Mouse (Mus musculus) heart, postnatal 0 days (tissue): ENCODE data around the gene Topbp1. TPM values are rescaled to one million over a fixed set of nuclear protein-coding genes. Genes with fewer than 3 reads are reported as not detected.

Source experiments
- ATAC-seq: fragments of 200-750 bp; cut with Nextera tagmentation; 2 replicates; pipeline ENCODE4 v1.8.0; 2017; ENCODE audit warnings: low read depth, moderate number of reproducible peaks, moderate library complexity; ENCODE audit not compliant: insufficient read depth
- DNase-seq: peaks from one replicate; pipeline ENCODE4 v3.0.0-alpha.2; 2016; ENCODE audit warnings: low spot score
- H3K27ac ChIP-seq: fragments of 300-500 bp; sonication (generic); 2 replicates; pipeline ENCODE4 v1.5.1; 2014; ENCODE audit warnings: low read depth, mild to moderate bottlenecking
- H3K27me3 ChIP-seq: fragments of 300-500 bp; sonication (generic); 2 replicates; pipeline ENCODE4 v1.6.1; 2014; ENCODE audit warnings: low read length, mixed read lengths; ENCODE audit not compliant: control insufficient read depth, insufficient read depth
- H3K36me3 ChIP-seq: fragments of 300-500 bp; sonication (generic); replicated peaks from 2 replicates; pipeline ENCODE4 v1.6.1; 2014; ENCODE audit warnings: low read length, mixed read lengths; ENCODE audit not compliant: control insufficient read depth, insufficient read depth
- H3K4me1 ChIP-seq: fragments of 300-500 bp; sonication (generic); 2 replicates; pipeline ENCODE4 v1.6.1; 2014; ENCODE audit warnings: antibody characterized with exemption; ENCODE audit not compliant: control insufficient read depth, insufficient read depth
- H3K4me2 ChIP-seq: fragments of 300-500 bp; sonication (generic); 2 replicates; pipeline ENCODE4 v1.6.1; 2014; ENCODE audit warnings: low read depth, mild to moderate bottlenecking, low read length, moderate library complexity
- H3K4me3 ChIP-seq: fragments of 300-500 bp; sonication (generic); 2 replicates; pipeline ENCODE4 v1.5.1; 2014; ENCODE audit warnings: low read depth, low read length
- H3K9ac ChIP-seq: fragments of 300-500 bp; sonication (generic); replicated peaks from 2 replicates; pipeline ENCODE4 v1.6.1; 2014; ENCODE audit warnings: low read depth, low read length, mixed read lengths
- H3K9me3 ChIP-seq: fragments of 300-500 bp; sonication (generic); replicated peaks from 2 replicates; pipeline ENCODE4 v1.6.1; 2016; ENCODE audit warnings: low read length; ENCODE audit not compliant: control insufficient read depth
- CTCF ChIP-seq: IDR thresholded peaks from 2 replicates; pipeline ENCODE4 v1.5.1; 2016; ENCODE audit warnings: antibody characterized with exemption, control low read depth, low read depth
- EP300 ChIP-seq: IDR thresholded peaks from 2 replicates; pipeline ENCODE4 v1.6.1; 2016; ENCODE audit warnings: antibody characterized with exemption, low read depth
- WGBS: fragments of 180-500 bp; shearing (Covaris S2); extraction: QIAGEN DNeasy Blood & Tissue Kit; methylation state at CpG from one replicate; pipeline ENCODE4 v1.1.7; 2014; 5-methylcytosine and 5-hydroxymethylcytosine counted together
- polyA plus RNA-seq: library from polyadenylated mRNA; unstranded; fragments of >200 nt; fragmentation: Nextera tagmentation; extraction: Ambion mirVana; gene quantifications from 2 replicates; pipeline ENCODE4 v1.2.1, GENCODE M21; 2015
- total RNA-seq: library from RNA; depleted of rRNA; stranded (reverse); fragments of >200 nt; gene quantifications from 2 replicates; pipeline ENCODE4 v1.2.3, GENCODE M21; 2014; ENCODE audit warnings: low replicate concordance

The Topbp1 gene
- total and polyA plus RNA-seq, 2 experiments from 2014 or later, result 14.2 to 33.9 TPM

DNA sequence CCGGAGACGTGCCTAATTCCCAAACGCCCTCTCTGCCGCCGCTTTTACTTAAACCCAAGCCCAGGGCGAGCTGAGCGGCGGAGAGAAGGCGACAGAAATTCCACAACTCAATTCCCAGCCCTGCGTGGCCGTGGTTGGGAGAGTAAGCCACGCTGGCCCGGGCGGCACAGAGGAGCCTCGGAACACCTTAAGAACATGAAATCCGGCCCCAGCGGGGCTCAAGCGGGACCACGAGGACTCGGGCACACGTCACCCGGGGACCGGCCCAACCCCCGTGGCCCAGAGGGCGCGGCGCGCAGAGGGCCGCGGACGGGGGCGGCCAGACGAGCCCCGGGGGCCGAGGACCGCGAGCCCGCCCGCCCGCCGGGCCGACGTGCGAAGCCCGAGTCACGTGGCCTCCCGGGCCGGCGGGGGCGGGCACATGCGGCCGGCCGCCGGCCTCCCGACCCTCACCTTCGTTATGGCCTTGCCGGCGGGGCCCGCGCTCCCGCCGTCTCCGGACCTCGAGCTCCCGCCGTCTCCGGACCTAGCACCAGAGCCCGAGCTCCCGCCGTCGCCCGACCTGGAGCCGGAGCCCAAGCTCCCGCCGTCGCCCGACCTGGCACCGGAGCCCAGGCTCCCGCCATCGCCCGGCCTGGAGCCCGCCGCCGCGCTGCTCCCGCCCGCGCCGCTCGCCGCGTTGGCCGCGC lies 59.7 kb downstream of the Topbp1 start:
- under 1% methylated on average over 67 of the region's 94 CpGs for WGBS
- peaks cover 26% of the 10 kb centered on the region for H3K36me3 ChIP-seq
- no peaks in the 10 kb centered on the region for H3K27me3 ChIP-seq
- DNase-seq (peak; percentile 55), ATAC-seq (peak; percentile 24)
- TF ChIP-seq EP300, result no peak
- no peak for TF ChIP-seq CTCF
- peak overlapping the region; percentile 76 for H3K4me2 ChIP-seq
- H3K27ac ChIP-seq, result peak overlapping the region; percentile 99
- peak overlapping the region; percentile 91 for H3K9ac ChIP-seq
- H3K9me3 ChIP-seq, result no peaks in the 10 kb centered on the region
- peaks cover 30% of the 10 kb centered on the region for H3K4me1 ChIP-seq
- H3K4me3 ChIP-seq, result peak overlapping the region; percentile 74

DNA sequence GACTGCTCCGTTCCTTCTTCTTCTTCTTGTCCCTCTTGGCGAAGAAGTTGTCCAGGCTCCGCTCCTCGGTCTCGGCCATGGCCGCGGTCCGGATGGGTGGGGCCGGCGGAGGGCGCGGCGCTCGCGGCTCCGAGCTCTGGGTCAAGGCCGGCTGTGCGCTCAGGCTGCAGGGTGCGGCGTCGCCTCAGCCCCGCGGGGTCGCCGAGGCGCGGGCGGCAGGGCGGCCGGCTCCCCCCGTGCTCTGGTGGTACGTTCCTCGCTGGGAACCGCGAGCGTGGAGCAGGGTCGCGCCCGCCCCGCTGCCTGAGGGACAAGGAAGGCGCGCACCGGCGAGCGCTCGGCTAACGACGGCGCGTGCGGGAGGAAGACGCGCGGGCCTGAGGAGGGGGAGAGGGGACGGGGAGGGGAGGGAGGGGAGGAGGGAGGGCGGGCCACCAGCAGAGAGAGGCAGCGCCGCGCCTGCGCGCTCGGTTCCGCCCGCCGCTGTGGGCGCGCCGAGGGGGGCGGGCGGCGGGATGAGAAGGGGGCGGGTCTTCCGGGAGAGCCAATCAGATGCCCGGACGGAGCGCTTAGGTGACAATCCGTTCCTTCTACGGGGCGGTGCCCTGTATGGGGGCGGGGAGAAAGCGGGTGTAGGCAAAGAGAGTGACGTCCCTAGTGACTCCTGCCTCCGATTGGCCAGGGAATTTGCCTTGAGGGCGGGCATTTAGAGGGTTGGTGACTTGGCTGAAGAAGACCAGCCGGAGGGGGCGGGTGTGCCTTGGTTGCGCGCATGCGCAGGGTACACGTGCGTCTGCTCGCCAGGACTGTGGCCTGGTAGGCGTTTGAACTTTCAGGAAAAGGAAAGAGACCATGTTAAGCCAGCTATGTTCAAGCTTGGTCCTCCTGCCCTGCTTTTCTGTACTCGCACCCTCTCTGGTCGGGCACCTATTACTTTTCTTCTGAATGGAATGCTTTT lies 60.6 kb downstream of the Topbp1 start, which contains the start of gene Cdv3:
Cdv3 (minus strand) TSS at position 551 of the 958 bp plus-strand sequence.
- Histone ChIP-seq H3K4me3 (peak within 1 kb of the TSS; percentile 74), H3K36me3 (peaks cover 19% of the 10 kb centered on the region; the same call in 1 of the 2 replicates), H3K4me2 (peak within 1 kb of the TSS; percentile 76), H3K9ac (peak within 1 kb of the TSS; percentile 91), H3K27ac (peak within 1 kb of the TSS; percentile 99), H3K9me3 (no peaks in the 10 kb centered on the region), H3K4me1 (peaks cover 34% of the 10 kb centered on the region), H3K27me3 (no peaks in the 10 kb centered on the region)
- TF ChIP-seq EP300 (no peak), CTCF (no peak)
- 2% methylated on average over 89 of the region's 95 CpGs for WGBS
- peak; percentile 100 for DNase-seq
- peak; percentile 95 for ATAC-seq

DNA sequence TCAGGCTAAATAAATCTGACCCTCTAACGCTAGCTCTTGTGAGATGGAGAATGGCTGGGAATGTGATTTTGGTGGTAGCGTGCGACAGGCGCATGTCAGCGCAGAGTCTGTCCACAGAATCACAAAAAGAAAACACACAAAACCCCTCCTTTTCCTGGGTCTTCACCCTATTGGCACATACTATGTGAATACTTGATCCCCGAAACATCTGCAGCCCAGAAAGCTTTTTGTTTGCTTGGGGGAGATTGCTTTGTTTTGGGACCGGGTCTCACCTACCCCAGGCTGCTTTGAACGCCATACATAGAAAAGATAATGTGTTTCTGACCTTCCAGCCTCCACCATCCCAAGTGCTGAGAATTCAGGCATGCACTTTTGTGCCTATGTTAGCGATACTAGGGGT lies 61.3 kb downstream of the Topbp1 start:
- H3K9ac ChIP-seq, result 0 out of 2 replicates have a peak overlapping the region, but pooled peaks have one; percentile 16
- no peak for DNase-seq
- 55% methylated on average over 9 of the region's 9 CpGs for WGBS
- H3K4me2 ChIP-seq, result peak overlapping the region; percentile 55
- H3K4me1 ChIP-seq, result peaks cover 34% of the 10 kb centered on the region
- peaks cover 18% of the 10 kb centered on the region; the same call in 1 of the 2 replicates for H3K36me3 ChIP-seq
- H3K9me3 ChIP-seq, result no peaks in the 10 kb centered on the region
- H3K27me3 ChIP-seq, result no peaks in the 10 kb centered on the region
- H3K4me3 ChIP-seq, result peak overlapping the region; percentile 32
- no peak for TF ChIP-seq EP300
- no peak for TF ChIP-seq CTCF
- ATAC-seq, result no peak
- H3K27ac ChIP-seq, result peak overlapping the region; percentile 87

DNA sequence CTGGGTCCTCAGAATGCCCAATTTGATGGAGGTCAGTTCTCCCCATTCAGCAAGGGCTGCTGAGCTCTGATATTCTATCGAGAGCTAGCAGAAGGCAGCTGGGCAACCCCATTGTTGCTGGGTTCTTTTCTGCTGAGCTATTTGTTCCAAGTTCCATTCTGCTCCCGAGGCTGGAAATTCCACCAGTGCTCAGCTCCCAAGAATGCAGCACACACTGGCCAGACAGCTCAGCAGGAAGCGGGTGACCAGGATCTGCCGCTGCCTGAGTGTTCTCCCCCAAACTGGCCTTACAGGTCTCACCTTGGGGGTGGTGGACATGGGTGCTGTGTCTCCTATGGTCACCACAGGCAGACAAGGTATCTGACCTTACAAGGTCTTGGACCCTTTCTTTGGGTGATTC lies 64.9 kb downstream of the Topbp1 start:
- no peaks in the 10 kb centered on the region for H3K27me3 ChIP-seq
- H3K4me3 ChIP-seq, result no peak overlapping the region
- ATAC-seq, result no peak
- TF ChIP-seq EP300 (no peak), CTCF (no peak)
- H3K27ac ChIP-seq, result peak overlapping the region; percentile 55
- no peak overlapping the region for H3K9ac ChIP-seq
- no peak overlapping the region for H3K4me2 ChIP-seq
- peaks cover 22% of the 10 kb centered on the region for H3K4me1 ChIP-seq
- DNase-seq, result no peak
- H3K9me3 ChIP-seq, result no peaks in the 10 kb centered on the region
- H3K36me3 ChIP-seq, result 0 out of 2 replicates have a peak, but pooled peaks cover 8% of the 10 kb centered on the region
- 24% methylated on average over 4 of the region's 4 CpGs for WGBS

DNA sequence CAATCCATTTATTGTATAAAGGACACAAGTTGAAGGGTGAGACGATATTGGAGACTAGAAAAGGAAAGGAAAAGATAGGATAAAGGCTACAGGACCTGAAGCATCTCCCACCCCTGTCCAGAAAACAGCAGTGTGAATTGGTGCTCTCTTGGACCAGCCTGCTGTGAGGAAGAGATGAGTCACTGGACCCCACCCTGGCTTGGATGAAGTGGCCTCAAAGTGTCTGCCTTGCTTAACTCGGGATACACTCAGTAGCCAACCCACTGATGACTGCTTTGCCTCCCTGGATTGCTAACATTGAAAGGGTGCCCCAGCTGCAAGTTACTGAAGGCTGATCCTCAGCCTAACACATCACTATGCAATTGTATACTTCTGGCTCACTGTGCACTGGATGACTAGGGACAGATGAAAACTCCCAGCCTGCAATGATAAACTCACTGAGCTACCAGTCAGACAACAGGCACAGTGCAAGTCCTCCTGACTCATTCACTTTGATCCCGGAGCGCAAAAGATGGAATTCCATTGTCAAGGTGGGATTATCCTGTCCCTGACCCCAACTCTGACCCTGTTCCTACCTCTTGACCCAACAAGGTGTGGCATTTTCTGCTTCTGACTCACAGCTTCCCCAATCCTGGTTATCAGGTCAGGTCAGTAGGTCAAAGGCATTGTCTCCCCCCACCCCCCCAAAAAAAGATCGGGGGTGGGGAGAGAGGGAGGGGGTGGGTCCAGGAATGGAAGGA lies 67.4 kb downstream of the Topbp1 start:
- H3K4me2 ChIP-seq, result no peak overlapping the region
- no peaks in the 10 kb centered on the region for H3K9me3 ChIP-seq
- ATAC-seq (no peak), DNase-seq (no peak)
- WGBS, result 53% methylated on average over 5 of the region's 5 CpGs
- H3K4me3 ChIP-seq, result no peak overlapping the region
- H3K9ac ChIP-seq, result no peak overlapping the region
- H3K27ac ChIP-seq, result no peak overlapping the region
- TF ChIP-seq EP300, result no peak
- no peak for TF ChIP-seq CTCF
- H3K36me3 ChIP-seq, result 0 out of 2 replicates have a peak, but pooled peaks cover 8% of the 10 kb centered on the region
- H3K4me1 ChIP-seq, result peaks cover 7% of the 10 kb centered on the region
- H3K27me3 ChIP-seq, result no peaks in the 10 kb centered on the region
